Mouse (Mus musculus): ENCODE measurements around the gene Fosl1. TPM values are rescaled to one million over a fixed set of nuclear protein-coding genes. Genes with fewer than 3 reads are reported as not detected.

Gene Fosl1
- polyA plus RNA-seq, 1 experiment from 2014 or later, result not detected

GRCm38 (mm10) chr19:5500330-5500875 is 53.1 kb downstream of the Fosl1 start:
- H3K4me2 ChIP-seq (replicated peaks; ENCODE audit: low read depth, low read length), result no peak overlapping the region
- no peak overlapping the region for H3K4me3 ChIP-seq (ENCODE audit: low read depth, low read length)
- DNase-seq (ENCODE audit: low spot score), result no peak
- no peaks in the 10 kb centered on the region for H3K9me3 ChIP-seq (ENCODE audit: low read length)
- TF ChIP-seq EP300 (IDR thresholded peaks at IDR 0.05) (no peak), CTCF (IDR thresholded peaks at IDR 0.05) (no peak)
- no peaks in the 10 kb centered on the region for H3K27me3 ChIP-seq (replicated peaks; ENCODE audit: insufficient read depth, low read length)
- no peaks in the 10 kb centered on the region for H3K4me1 ChIP-seq (ENCODE audit: insufficient read depth, low read depth, low read length)
- no peak for ATAC-seq
- no peak overlapping the region for H3K27ac ChIP-seq (ENCODE audit: low read length)
- peaks cover 13% of the 10 kb centered on the region for H3K36me3 ChIP-seq (ENCODE audit: insufficient read depth, low read length)
- no peak overlapping the region for H3K9ac ChIP-seq (replicated peaks; ENCODE audit: low read depth)
- whole genome bisulfite sequencing, result 66% methylated on average over 2 of the region's 2 CpGs

GRCm38 (mm10) chr19:5503687-5504086 is 56.3 kb downstream of the Fosl1 start, which contains the start of gene 1700020D05Rik:
Gene 1700020D05Rik, minus strand, starts transcription at chr19:5503787.
- no peak for ATAC-seq
- H3K36me3 ChIP-seq (ENCODE audit: insufficient read depth, low read length), result no peaks in the 10 kb centered on the region
- no peak within 1 kb of the TSS for H3K27ac ChIP-seq (ENCODE audit: low read length)
- TF ChIP-seq EP300 (IDR thresholded peaks at IDR 0.05) (no peak), CTCF (IDR thresholded peaks at IDR 0.05) (no peak)
- H3K27me3 ChIP-seq (replicated peaks; ENCODE audit: insufficient read depth, low read length), result no peaks in the 10 kb centered on the region
- no peak within 1 kb of the TSS for H3K9ac ChIP-seq (replicated peaks; ENCODE audit: low read depth)
- H3K4me3 ChIP-seq (ENCODE audit: low read depth, low read length), result no peak within 1 kb of the TSS
- H3K4me1 ChIP-seq (ENCODE audit: insufficient read depth, low read depth, low read length), result no peaks in the 10 kb centered on the region
- WGBS, result 63% methylated on average over 17 of the region's 17 CpGs
- no peaks in the 10 kb centered on the region for H3K9me3 ChIP-seq (ENCODE audit: low read length)
- DNase-seq (ENCODE audit: low spot score), result no peak
- H3K4me2 ChIP-seq (replicated peaks; ENCODE audit: low read depth, low read length), result no peak within 1 kb of the TSS

Other genes with a start within 250 kb of the Fosl1 start
- gene Pacs1, start 174.4 kb upstream of the Fosl1 start, polyA plus RNA-seq (2015; fragmentation: Nextera tagmentation; extraction: Ambion mirVana), result 9.3 and 10.4 TPM in 2 replicates
- 200 TPM in 2 replicates for gene Sf3b2, start 152.1 kb upstream of the Fosl1 start, polyA plus RNA-seq (2015; fragmentation: Nextera tagmentation; extraction: Ambion mirVana)
- 0.55 and 0.57 TPM in 2 replicates for gene Gal3st3, start 149.2 kb upstream of the Fosl1 start, polyA plus RNA-seq (2015; fragmentation: Nextera tagmentation; extraction: Ambion mirVana)
- gene Catsper1, start 111.8 kb upstream of the Fosl1 start, polyA plus RNA-seq (2015; fragmentation: Nextera tagmentation; extraction: Ambion mirVana), result not detected in 2 replicates
- 0.65 and 1.4 TPM in 2 replicates for gene Cst6, start 98.0 kb upstream of the Fosl1 start, polyA plus RNA-seq (2015; fragmentation: Nextera tagmentation; extraction: Ambion mirVana)
- gene Eif1ad, start 80.8 kb upstream of the Fosl1 start, polyA plus RNA-seq (2015; fragmentation: Nextera tagmentation; extraction: Ambion mirVana), result 21.5 and 25.4 TPM in 2 replicates
- 182 and 191 TPM in 2 replicates for gene Banf1, start 80.4 kb upstream of the Fosl1 start, polyA plus RNA-seq (2015; fragmentation: Nextera tagmentation; extraction: Ambion mirVana)
- 35.2 and 43.5 TPM in 2 replicates for gene Sart1, start 58.8 kb upstream of the Fosl1 start, polyA plus RNA-seq (2015; fragmentation: Nextera tagmentation; extraction: Ambion mirVana)
- gene Tsga10ip, start 45.0 kb upstream of the Fosl1 start, polyA plus RNA-seq (2015; fragmentation: Nextera tagmentation; extraction: Ambion mirVana), result 1.1 TPM in 2 replicates
- 352 and 379 TPM in 2 replicates for gene Drap1, start 22.6 kb upstream of the Fosl1 start, polyA plus RNA-seq (2015; fragmentation: Nextera tagmentation; extraction: Ambion mirVana)
- gene AI837181, start 22.4 kb upstream of the Fosl1 start, polyA plus RNA-seq (2015; fragmentation: Nextera tagmentation; extraction: Ambion mirVana), result 61.7 and 63.6 TPM in 2 replicates
- gene Ccdc85b, start 10.3 kb downstream of the Fosl1 start, polyA plus RNA-seq (2015; fragmentation: Nextera tagmentation; extraction: Ambion mirVana), result 14.4 and 18.0 TPM in 2 replicates
- gene Fibp, start 13.1 kb downstream of the Fosl1 start, polyA plus RNA-seq (2015; fragmentation: Nextera tagmentation; extraction: Ambion mirVana), result 133 and 135 TPM in 2 replicates
- gene Ctsw, start 21.0 kb downstream of the Fosl1 start, polyA plus RNA-seq (2015; fragmentation: Nextera tagmentation; extraction: Ambion mirVana), result 2.6 and 2.8 TPM in 2 replicates
- gene Efemp2, start 26.4 kb downstream of the Fosl1 start, polyA plus RNA-seq (2015; fragmentation: Nextera tagmentation; extraction: Ambion mirVana), result 91.8 and 96.1 TPM in 2 replicates
- gene Mus81, start 40.9 kb downstream of the Fosl1 start, polyA plus RNA-seq (2015; fragmentation: Nextera tagmentation; extraction: Ambion mirVana), result 46.7 and 50.2 TPM in 2 replicates
- gene Cfl1, start 42.9 kb downstream of the Fosl1 start, polyA plus RNA-seq (2015; fragmentation: Nextera tagmentation; extraction: Ambion mirVana), result 1,591 and 1,653 TPM in 2 replicates
- not detected in 2 replicates for gene 1700020D05Rik, start 56.2 kb downstream of the Fosl1 start, polyA plus RNA-seq (2015; fragmentation: Nextera tagmentation; extraction: Ambion mirVana)
- gene Snx32, start 63.0 kb downstream of the Fosl1 start, polyA plus RNA-seq (2015; fragmentation: Nextera tagmentation; extraction: Ambion mirVana), result 3.6 and 3.7 TPM in 2 replicates
- 2.1 and 2.2 TPM in 2 replicates for gene Ovol1, start 113.1 kb downstream of the Fosl1 start, polyA plus RNA-seq (2015; fragmentation: Nextera tagmentation; extraction: Ambion mirVana)
- gene Ap5b1, start 120.5 kb downstream of the Fosl1 start, polyA plus RNA-seq (2015; fragmentation: Nextera tagmentation; extraction: Ambion mirVana), result 3.9 and 4.3 TPM in 2 replicates
- gene Rnaseh2c, start 154.3 kb downstream of the Fosl1 start, polyA plus RNA-seq (2015; fragmentation: Nextera tagmentation; extraction: Ambion mirVana), result 59.6 and 68.5 TPM in 2 replicates
- gene Kat5, start 162.7 kb downstream of the Fosl1 start, polyA plus RNA-seq (2015; fragmentation: Nextera tagmentation; extraction: Ambion mirVana), result 51.1 and 51.9 TPM in 2 replicates
- 50.1 and 51.5 TPM in 2 replicates for gene Rela, start 189.9 kb downstream of the Fosl1 start, polyA plus RNA-seq (2015; fragmentation: Nextera tagmentation; extraction: Ambion mirVana)
- gene Sipa1, start 216.2 kb downstream of the Fosl1 start, polyA plus RNA-seq (2015; fragmentation: Nextera tagmentation; extraction: Ambion mirVana), result 32.6 and 38.2 TPM in 2 replicates
- 36.8 and 36.9 TPM in 2 replicates for gene Map3k11, start 241.2 kb downstream of the Fosl1 start, polyA plus RNA-seq (2015; fragmentation: Nextera tagmentation; extraction: Ambion mirVana)
- gene Pcnx3, start 241.4 kb downstream of the Fosl1 start, polyA plus RNA-seq (2015; fragmentation: Nextera tagmentation; extraction: Ambion mirVana), result 11.3 and 12.9 TPM in 2 replicates

Measured in lung, postnatal 0 days (tissue).